ENCODE assay signal across 15 mouse cellular contexts in the genomic region with DNA sequence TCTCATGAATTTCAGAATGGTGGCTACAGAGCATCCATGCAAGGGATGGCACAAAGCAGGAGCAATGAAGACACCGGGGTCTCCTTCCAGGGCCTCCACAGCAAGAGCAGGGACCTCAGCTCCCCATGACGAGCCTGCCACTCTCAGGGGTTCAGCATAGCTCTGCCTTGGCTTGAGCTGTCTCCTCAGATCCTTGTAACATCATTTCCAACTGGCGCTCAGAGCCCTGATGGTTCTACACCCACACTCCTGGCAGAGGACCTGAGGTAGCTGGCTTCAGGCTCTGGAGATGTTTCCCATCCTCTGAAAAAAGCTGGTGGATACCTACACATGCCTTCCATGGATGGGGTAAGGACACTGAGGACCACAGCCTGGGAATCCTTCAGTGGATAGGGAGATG. TPM values are rescaled to one million over a fixed set of nuclear protein-coding genes. Genes with fewer than 3 reads are reported as not detected.
"Had no signal": no experiment of that assay in that cellular context is flagged by ENCODE, and none has a peak within 500 bp of the region (broad histone marks: within the 10 kb centered on the region; RNA-seq: fewer than 3 reads in every experiment).

No protein-coding gene starts in this region.

- DNase-seq: kidney, adult 8-10 months; kidney, postnatal 25 days; liver; liver, embryonic 13.5 days; liver, postnatal 0 days; lung, postnatal 14 days; spleen, adult 18-20 months; thymus, adult 2 months; thymus, postnatal 25 days had no signal

- ATAC-seq: hindbrain, embryonic 16.5 days; inflammation-experienced regulatory T-cells, adult 6 months; intestine, postnatal 0 days; liver, postnatal 0 days; midbrain, embryonic 15.5 days had no signal

RNA-seq across cellular contexts. Expression of gene Kcnf1, which starts 36.3 kb away (rescaled TPM):
- total RNA-seq: monocyte, adult 5-6 weeks; neutrophil, adult 5-6 weeks had no signal
